Comparison of ENCODE assay signal across 1 mouse cellular context in the genomic region with DNA sequence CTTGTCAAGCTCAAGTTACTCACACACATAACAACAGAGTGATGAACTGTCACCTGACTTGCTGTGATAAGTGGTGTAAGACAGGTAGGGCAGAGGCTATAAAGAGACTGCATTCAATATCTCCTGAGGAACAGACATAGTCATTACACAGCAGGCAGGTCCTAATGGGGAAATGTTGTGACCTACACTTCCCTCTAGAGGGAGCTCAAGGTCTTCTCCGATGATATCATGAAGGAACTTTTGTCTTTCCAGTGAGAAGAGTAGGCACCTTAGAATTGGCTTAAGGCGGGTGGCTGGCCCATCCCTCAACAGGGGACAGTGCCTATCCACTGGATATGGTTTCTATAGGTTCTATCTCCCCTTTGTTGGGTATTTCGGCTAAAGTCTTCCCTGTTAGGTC.
TF ChIP-seq lines count a peak whose summit lies in the region.

No protein-coding gene starts in this region.

TF ChIP-seq in CH12.LX, 34 proteins besides CTCF, POLR2A, EP300 and RAD21:
- TF ChIP-seq IRF4 (IDR thresholded peaks at IDR 0.05; ENCODE audit: low read depth, low read length) (no peak), SMC3 (IDR thresholded peaks at IDR 0.05; ENCODE audit: low read depth, low read length) (peak; percentile 64), POLR2AphosphoS2 (IDR thresholded peaks at IDR 0.05; ENCODE audit: low read depth, low read length) (no peak), KAT2A (IDR thresholded peaks at IDR 0.05; ENCODE audit: insufficient replicate concordance, low read length) (no peak), MAX (IDR thresholded peaks at IDR 0.05; ENCODE audit: low read length) (no peak)
